Mouse (Mus musculus): ENCODE data around the gene Msgn1.

The Msgn1 gene

DNA sequence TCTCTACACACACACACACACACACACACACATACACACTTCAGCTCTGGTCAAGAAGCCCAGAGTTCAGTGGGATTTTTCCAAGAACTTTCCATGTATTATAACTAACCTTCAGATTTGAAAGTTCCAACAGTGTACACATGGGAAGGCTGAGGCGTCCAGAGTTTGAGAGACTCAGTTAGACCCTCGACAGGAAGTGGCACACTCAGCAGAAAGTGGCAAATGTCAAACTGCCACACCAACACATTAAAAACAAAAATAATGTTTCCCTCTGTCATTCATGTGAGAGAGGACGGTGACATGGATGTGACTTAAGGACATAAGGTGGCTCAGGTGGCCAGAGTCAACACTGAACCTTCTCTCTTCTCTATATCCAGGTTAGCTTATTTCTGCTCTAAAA lies 1.6 kb upstream of the Msgn1 start:
- TF ChIP-seq GATA4 (IDR thresholded peaks at IDR 0.05; ENCODE audit: insufficient replicate concordance, low read length), result no peak

DNA sequence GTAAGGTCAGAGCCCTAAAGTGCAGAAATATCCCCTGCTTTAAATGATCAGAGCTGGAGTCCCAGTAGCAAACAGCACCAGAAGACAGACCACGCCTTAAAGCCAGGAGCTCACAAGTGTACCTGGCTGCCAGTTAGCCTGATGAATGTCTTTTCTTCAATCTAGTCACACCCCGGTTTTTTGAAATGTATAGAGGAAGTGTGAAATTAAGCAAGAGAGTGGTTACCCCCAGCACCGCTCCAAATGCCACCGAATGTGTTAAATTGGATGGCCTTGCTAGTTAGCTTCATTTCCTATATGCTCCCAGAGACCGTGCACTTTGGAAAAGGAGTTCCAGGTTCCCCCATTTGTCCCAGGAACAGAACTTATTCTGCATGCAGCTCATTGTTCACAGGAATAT lies 864 bp upstream of the Msgn1 start:
- no peak for TF ChIP-seq GATA4 (IDR thresholded peaks at IDR 0.05; ENCODE audit: insufficient replicate concordance, low read length)

DNA sequence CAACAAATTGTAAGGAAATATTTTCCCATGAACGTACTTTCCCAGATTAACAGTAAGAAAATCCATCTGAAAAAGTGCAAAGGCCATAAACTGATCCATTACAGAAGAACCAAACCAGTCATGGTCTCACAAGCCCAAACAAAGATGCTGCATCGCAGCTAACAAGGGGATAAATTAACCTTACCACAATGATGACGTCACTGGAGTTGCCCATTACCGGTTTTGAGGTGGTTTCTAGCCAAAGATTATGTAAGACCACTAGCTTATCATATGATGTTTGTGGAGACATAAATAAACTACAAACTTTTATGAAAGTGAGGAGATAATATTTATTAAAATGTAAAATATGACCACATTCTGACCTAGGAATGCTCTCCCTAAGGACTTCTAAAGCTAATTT lies 2.5 kb downstream of the Msgn1 start:
- TF ChIP-seq GATA4 (IDR thresholded peaks at IDR 0.05; ENCODE audit: insufficient replicate concordance, low read length), result no peak

DNA sequence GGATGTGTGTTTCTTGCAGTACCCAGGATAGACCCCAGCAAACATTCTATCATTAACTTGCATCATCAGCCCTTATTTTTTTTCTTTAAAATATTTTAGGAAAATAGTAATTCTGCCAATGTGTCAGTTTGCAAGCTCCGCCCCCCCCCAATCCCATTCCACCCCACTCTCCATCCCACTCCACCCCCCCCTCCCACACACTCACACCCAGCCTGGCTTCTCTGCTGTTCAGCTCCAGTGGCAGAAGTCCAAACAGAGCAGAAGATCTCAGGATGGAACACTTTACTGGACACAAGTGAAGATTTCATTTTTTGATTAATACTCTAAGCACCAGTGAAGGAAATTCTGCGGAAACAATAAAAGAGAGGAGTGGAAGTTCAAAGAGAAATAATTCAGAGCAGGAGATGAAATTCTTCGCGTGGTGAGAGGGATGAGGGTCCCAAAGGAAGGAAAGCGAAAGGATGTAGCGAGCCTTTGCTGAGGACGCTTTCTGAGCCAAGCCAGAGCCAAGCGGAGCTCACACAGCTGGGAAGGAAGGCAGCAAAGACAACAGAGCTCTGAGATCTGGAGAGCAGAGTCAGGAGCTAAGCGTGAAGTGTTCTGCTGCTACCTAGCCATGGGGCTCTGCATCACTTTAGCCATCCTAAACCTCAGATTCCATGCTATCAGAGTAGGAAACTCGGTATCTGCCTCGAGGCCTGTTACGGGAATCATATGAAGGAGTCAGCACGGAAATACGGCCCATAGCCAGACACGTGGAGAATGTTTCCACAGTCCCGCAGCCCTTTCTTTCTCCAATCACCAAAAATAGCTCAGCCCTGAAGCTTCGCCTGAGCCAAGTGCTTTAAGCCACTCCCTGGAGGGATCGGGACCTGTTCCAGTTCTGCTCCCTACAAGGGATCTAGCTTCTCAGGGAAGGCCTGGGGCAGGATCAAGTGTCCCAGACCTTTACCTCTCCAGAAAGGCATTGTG lies 4.8 kb downstream of the Msgn1 start:
- TF ChIP-seq GATA4 (IDR thresholded peaks at IDR 0.05; ENCODE audit: insufficient replicate concordance, low read length), result peak; percentile 86; the same call in 1 of the 2 replicates

DNA sequence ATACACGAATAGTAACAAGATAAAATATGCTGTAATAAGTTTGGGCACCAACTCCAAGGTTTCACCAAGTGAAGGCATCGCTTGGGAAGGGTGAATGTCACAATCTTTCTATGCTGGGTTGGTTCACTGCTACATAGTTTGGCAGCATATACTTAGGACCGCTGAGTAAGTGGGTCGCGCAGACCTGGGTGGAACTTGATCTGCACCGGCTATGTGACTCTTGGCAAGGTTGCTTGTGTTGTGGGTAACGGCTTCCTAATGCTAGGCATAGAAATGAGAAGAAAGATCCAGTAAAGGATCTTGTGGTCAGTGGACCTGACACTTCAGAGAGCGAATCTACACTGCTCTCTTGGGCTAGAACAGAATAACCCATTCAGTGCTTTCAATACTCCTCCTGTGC lies 6.3 kb downstream of the Msgn1 start:
- TF ChIP-seq GATA4 (IDR thresholded peaks at IDR 0.05; ENCODE audit: insufficient replicate concordance, low read length), result no peak

DNA sequence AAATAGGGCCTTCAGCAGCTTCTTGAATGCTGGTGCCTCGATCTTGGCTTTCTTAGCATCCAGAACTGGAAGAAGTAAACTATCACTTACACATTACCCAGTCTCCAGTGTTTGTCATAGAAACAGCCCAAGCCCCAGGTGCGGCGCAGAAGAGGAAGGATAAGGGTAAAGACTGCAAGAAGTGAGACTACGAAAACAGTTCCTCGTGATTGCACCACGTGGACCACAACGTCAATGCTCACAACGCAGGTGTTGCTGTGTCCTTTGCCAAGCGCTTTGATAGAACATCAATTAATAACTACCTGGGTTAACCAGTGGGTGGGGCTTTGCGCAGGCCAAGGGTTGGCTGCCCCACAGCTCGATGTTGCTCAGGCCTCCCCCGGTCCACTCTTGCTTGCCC lies 8.1 kb downstream of the Msgn1 start:
- TF ChIP-seq GATA4 (IDR thresholded peaks at IDR 0.05; ENCODE audit: insufficient replicate concordance, low read length), result no peak

DNA sequence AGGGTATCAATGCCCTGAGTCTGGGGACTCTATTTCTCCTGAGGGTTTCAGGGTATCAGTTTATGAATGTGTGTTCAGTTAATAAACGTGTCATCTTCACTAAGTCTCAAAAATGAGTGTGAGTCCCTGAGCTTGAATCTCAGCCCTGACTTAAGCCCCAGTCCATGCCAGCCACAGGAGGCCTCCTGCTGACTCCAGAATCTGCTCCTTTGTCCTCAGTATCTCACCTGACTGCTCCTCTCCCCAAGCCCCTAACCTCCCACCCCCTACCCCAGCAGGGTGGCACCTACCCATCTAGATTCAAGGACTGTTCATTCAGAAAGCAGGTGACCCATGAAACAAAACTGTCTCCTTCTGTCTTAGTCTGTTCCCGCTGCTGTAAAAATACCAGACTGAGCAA lies 10.2 kb downstream of the Msgn1 start:
- TF ChIP-seq GATA4 (IDR thresholded peaks at IDR 0.05; ENCODE audit: insufficient replicate concordance, low read length), result no peak

DNA sequence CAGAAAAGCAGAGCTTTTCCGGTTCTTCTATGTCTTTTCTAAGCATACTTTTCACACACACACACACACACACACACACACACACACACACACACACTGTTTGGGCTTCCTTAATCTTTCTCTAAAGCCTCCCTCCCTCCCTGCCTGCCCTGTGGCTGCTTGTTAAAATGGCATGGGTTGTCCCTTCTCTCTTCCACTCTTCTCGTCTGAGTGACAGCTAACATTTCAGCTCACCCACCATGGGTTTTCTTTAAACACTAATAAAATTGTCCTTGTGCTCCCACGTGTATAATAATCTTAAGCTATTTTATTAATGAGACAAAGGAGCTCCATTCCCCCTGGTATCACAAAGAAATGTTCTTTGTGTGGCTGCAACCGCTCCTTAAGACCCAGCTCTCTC lies 10.7 kb downstream of the Msgn1 start:
- TF ChIP-seq GATA4 (IDR thresholded peaks at IDR 0.05; ENCODE audit: insufficient replicate concordance, low read length), result peak; percentile 88

DNA sequence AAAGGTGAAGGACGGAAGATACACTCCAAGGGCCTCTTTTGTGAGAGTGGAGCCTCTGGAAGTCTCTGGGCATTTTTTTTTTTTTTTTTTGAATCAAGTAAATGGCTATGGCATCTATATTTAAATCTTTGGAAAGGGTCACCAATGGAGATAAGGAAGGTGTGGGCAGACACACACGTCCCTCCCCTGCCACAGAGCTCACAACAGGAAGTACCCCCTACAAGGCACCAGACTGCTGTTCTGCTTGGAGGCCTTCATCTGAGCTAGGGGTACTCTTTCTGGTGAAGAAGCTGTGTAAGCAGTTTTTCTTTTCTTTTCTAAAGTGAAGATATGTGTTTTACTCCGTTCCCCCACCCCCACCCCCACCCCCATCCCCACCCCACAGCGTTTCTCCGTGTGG lies 11.9 kb downstream of the Msgn1 start:
- no peak for TF ChIP-seq GATA4 (IDR thresholded peaks at IDR 0.05; ENCODE audit: insufficient replicate concordance, low read length)

DNA sequence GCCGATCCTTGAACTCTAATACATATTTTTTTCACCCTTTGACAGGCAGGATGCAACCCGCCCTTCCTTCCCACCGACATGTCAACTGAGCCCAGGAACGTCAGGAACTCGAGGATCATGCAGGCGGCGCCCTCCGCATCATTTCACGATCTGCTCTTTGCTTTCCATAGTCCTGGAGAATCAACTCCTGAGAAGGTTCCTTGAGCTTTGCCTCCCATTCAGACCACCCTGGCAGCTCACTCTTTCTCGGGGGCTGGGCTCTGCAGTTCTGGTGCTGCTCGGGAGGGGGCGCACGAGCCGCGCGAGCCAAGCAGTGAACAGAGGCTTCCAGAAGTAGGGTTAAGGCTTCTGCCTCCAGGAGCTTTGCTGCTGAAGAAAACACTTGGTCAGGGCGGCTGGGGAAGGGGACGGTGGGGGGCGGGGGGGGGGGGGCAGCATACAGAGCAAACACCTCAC lies 12.6 kb downstream of the Msgn1 start:
- no peak for TF ChIP-seq GATA4 (IDR thresholded peaks at IDR 0.05; ENCODE audit: insufficient replicate concordance, low read length)

DNA sequence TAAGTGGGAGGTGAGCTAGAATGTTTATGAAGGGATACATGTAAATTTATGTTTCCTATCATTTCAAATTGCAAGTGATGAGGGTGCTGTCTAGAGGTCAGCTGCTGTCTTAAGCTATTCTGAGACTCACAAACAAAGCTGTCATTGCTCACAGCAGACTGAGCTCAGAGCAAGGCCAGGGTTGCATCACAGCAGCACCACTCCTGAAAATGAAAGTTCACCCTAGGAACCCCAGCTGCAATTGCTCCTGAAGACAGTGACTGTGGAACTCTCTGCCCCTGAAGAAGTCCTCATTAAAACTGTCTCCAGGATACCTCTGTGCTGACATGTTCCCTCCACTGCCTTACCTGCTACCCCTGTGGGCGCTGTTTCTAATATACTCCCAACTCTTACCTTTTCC lies 13.7 kb downstream of the Msgn1 start:
- TF ChIP-seq GATA4 (IDR thresholded peaks at IDR 0.05; ENCODE audit: insufficient replicate concordance, low read length), result no peak

DNA sequence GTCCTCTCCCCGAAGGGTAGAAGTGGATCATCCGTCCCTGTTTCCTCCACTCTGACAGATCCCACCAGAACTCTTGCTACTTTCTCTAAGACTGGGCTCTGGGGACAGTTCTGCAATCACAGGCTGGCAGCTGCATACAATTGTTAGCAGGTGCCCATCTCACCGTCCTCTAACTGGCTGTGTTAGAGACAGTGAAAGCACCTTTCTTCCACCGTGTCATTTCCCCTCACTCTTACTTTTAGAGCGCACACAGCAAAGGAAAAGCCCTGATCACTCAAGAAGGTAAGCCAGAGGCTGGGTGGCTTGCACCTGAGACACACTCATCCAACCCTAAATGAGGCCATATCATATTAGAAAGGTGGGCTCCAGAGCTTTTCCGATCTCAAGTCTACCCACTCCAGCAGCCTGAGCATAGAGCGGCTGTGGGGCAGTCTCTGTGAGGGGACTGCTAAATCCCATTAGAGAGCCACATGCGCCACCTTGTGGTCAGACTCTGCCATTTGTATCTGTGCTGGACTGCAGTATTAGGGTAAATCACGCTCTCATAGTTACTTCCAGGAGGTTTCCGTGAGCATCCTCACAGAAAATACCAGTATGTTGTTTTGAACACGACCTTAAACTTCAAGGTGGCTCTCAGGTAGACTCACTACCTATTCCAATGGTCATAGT lies 30.2 kb downstream of the Msgn1 start:
- TF ChIP-seq GATA4 (IDR thresholded peaks at IDR 0.05; ENCODE audit: insufficient replicate concordance, low read length), result no peak

DNA sequence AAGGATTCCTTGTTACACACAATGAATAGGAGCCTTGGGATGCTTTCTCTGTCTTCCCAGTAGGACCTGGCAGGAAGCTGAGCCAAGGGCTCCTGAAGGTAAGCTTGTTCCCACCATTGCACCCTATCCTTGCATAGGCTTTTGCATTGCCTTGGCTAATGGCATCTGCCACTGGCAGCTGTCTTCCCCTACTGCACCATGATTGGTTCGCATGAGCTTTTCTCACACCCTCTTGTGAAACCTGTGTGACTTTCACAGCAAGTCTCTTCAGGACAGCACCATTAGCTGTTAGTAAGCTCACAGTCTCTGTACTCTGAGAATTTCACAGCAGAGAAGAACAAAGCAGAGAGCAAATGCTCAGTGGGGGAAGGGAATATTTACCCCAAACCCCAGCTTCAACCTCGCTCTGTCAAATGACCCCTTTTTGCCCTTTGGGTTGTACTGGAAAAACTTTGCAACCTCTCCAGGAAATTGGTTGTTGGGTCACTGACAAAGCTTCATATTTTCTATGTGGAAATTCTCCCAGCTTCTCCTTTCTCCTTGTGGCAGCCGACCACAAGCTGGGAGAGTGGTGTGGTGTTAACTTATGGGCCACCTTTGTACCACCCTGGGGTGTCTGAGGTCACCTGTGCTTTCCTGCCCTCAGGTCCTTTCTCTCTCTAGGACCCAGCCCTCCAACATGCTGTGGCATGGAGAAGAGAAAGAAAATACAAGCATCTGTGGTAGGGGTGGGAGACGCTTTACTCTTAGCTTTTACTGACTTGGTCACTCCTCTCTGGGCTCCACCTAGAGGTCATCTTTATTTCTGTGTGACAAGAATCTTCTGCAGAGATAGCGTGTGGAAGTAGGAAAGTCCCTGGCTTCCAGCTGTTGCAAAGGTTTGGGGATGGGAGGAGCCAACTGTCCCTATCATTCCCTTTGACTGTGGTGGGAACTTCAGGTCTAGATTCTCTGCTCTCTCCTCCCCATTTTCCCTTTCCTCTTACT lies 31.1 kb downstream of the Msgn1 start:
- no peak for TF ChIP-seq GATA4 (IDR thresholded peaks at IDR 0.05; ENCODE audit: insufficient replicate concordance, low read length)

DNA sequence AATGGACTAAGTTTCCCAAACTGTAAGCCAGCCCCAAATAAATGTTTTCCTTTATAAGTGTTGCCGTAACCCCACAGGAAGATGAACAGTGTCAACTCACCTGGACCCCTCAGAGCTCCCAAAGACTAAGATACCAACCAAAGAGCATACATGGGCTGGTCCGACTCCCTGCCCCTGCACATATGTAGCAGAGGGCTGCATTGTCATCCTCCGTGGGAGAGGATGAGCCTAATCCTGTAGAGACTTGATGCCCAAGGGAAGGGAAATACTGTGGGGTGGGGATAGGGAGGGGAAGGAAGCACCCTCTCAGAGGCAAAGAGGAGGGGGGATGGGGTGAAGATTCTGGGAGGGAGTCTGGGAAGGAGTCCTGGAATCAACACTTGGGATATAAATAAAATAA lies 50.1 kb downstream of the Msgn1 start:
- TF ChIP-seq GATA4 (IDR thresholded peaks at IDR 0.05; ENCODE audit: insufficient replicate concordance, low read length), result no peak

Data from liver, adult (tissue).